Mouse (Mus musculus) hindbrain, postnatal 0 days (tissue): Measurements from ENCODE around the gene Rad54l2. TPM values are rescaled to one million over a fixed set of nuclear protein-coding genes. Genes with fewer than 3 reads are reported as not detected.

Experiments used
- ATAC-seq: fragments of 200-750 bp; cut with Nextera tagmentation; 2 replicates; pipeline ENCODE4 v1.8.0; 2017; ENCODE audit warnings: mild to moderate bottlenecking, moderate TSS enrichment, moderate library complexity
- DNase-seq: peaks from one replicate; pipeline ENCODE4 v3.0.0-alpha.2; 2015; ENCODE audit warnings: low spot score
- H3K27ac ChIP-seq: fragments of 300-500 bp; sonication (generic); 2 replicates; pipeline ENCODE4 v1.5.1; 2014; ENCODE audit warnings: mild to moderate bottlenecking
- H3K27me3 ChIP-seq: fragments of 300-500 bp; sonication (generic); 2 replicates; pipeline ENCODE4 v1.6.1; 2014; ENCODE audit warnings: low read length, mixed read lengths; ENCODE audit not compliant: insufficient read depth
- H3K36me3 ChIP-seq: fragments of 300-500 bp; sonication (generic); 2 replicates; pipeline ENCODE4 v1.6.1; 2014; ENCODE audit warnings: low read length, mixed read lengths; ENCODE audit not compliant: insufficient read depth
- H3K4me1 ChIP-seq: fragments of 300-500 bp; sonication (generic); 2 replicates; pipeline ENCODE4 v1.6.1; 2014; ENCODE audit warnings: antibody characterized with exemption, low read length, mixed read lengths; ENCODE audit not compliant: insufficient read depth
- H3K4me2 ChIP-seq: fragments of 300-500 bp; sonication (generic); 2 replicates; pipeline ENCODE4 v1.6.1; 2014; ENCODE audit warnings: low read depth, mild to moderate bottlenecking, low read length, moderate library complexity, mixed read lengths
- H3K4me3 ChIP-seq: fragments of 300-500 bp; sonication (generic); 2 replicates; pipeline ENCODE4 v1.5.1; 2014; ENCODE audit warnings: low read length
- H3K9ac ChIP-seq: fragments of 300-500 bp; sonication (generic); replicated peaks from 2 replicates; pipeline ENCODE4 v1.6.1; 2014; ENCODE audit warnings: mild to moderate bottlenecking, low read length, moderate library complexity, mixed read lengths
- H3K9me3 ChIP-seq: fragments of 300-500 bp; sonication (generic); 2 replicates; pipeline ENCODE4 v1.6.1; 2016; ENCODE audit warnings: low read length, mixed read lengths
- CTCF ChIP-seq: IDR thresholded peaks from 2 replicates; pipeline ENCODE4 v1.5.1; 2016; ENCODE audit warnings: antibody characterized with exemption, control low read depth, low read depth
- WGBS: fragments of 180-500 bp; shearing (Covaris S2); extraction: QIAGEN DNeasy Blood & Tissue Kit; methylation state at CpG from one replicate; pipeline ENCODE4 v1.1.7; 2014; 5-methylcytosine and 5-hydroxymethylcytosine counted together
- polyA plus RNA-seq: library from polyadenylated mRNA; unstranded; fragments of >200 nt; fragmentation: Nextera tagmentation; extraction: Ambion mirVana; gene quantifications from 2 replicates; pipeline ENCODE4 v1.2.1, GENCODE M21; 2015
- total RNA-seq: library from RNA; depleted of rRNA; stranded (reverse); fragments of >200 nt; gene quantifications from 2 replicates; pipeline ENCODE4 v1.2.3, GENCODE M21; 2014

Rad54l2 gene
- total and polyA plus RNA-seq, 2 experiments from 2014 or later: 4.6 to 32.1 TPM

GRCm38 (mm10) chr9:106806503-106806902 is 17.5 kb upstream of the Rad54l2 start:
- H3K27me3 ChIP-seq: no peaks in the 10 kb centered on the region
- ATAC-seq (no peak), DNase-seq (no peak)
- H3K9ac ChIP-seq: no peak overlapping the region
- no peaks in the 10 kb centered on the region for H3K36me3 ChIP-seq
- WGBS: 80% methylated on average over 4 of the region's 4 CpGs
- TF ChIP-seq CTCF: no peak
- no peak overlapping the region for H3K4me3 ChIP-seq
- H3K4me2 ChIP-seq: no peak overlapping the region
- H3K4me1 ChIP-seq: no peaks in the 10 kb centered on the region
- H3K27ac ChIP-seq: no peak overlapping the region
- peaks cover 12% of the 10 kb centered on the region; the same call in 1 of the 2 replicates for H3K9me3 ChIP-seq

DNA sequence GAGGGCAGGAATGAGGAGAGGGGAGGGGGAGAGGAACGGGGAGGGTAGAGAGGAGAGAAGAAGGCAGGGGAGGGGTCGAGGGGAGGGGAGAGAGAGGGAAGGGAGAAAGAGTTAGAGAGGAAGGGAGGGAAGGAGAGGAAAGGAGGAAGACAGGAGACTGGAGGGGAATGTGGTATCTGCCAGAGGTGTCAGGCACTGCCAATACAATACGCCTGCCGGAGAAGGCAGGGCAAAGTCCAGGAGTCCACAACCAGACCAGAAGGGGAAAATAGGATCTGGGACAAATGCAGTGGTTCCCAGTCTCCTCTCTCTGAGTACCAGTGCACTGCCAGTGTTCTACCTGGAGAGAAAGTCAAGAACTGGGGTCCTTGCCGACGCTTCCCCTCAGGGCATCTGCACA is 1.8 kb upstream of the Rad54l2 start:
- Histone ChIP-seq H3K27me3 (no peaks in the 10 kb centered on the region), H3K36me3 (no peaks in the 10 kb centered on the region), H3K9me3 (no peaks in the 10 kb centered on the region), H3K4me2 (no peak overlapping the region), H3K4me1 (no peaks in the 10 kb centered on the region; the same call in 1 of the 2 replicates), H3K27ac (no peak overlapping the region), H3K9ac (no peak overlapping the region), H3K4me3 (no peak overlapping the region)
- WGBS: 69% methylated on average over 6 of the region's 6 CpGs
- DNase-seq (no peak), ATAC-seq (no peak)
- no peak for TF ChIP-seq CTCF

- Histone ChIP-seq H3K27ac (peak overlapping the region; percentile 93), H3K4me2 (peak overlapping the region; percentile 86), H3K36me3 (no peaks in the 10 kb centered on the region), H3K4me3 (peak overlapping the region; percentile 100), H3K27me3 (no peaks in the 10 kb centered on the region), H3K9ac (peak overlapping the region; percentile 98), H3K9me3 (no peaks in the 10 kb centered on the region), H3K4me1 (no peaks in the 10 kb centered on the region; the same call in 1 of the 2 replicates)
- ATAC-seq (no peak), DNase-seq (no peak)
- TF ChIP-seq CTCF: no peak
- 11% methylated on average over 10 of the region's 10 CpGs for WGBS
These were observed 369 bp upstream of the Rad54l2 start for GRCm38 (mm10) chr9:106789363-106789762.

DNA sequence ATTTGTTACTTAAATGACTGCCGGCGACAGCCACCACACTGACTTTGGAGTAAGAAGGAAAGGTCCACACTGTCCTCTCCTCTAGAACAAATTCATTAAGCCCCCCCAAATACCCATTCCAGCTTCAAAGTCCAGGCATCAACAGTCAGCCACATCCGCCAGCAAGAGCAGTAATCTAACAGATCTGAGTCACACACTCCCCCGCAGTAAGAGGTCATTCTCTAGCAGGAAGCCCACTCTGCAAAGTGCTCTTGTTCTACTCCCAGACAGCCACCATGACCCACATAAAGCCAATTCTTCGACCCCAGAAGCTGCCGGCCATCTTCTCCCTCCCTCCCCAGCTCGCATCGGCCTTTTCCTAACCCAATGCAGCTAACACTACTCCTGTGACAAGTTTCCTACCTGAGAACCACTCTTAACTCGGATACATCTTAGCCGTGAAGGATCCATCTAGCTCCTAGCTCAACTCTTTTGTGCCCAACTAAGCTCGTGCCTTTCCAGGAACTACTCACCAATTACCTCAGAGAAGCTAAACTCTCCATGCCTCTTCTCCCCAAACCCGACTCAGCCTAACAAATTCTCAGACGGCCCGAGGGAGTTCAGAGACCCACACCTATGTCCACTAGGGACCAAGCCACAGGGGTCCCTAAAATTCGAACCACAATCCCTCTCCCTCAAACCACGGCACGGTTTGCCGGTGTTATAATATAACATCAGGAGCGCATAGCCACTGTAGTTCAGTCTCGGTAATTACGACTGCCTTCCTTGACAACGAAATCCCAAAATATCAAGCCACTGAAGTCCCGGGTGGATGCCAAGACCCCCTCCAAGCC is 799 bp downstream of the Rad54l2 start:
- no peaks in the 10 kb centered on the region for H3K9me3 ChIP-seq
- peak overlapping the region; percentile 93 for H3K27ac ChIP-seq
- H3K4me1 ChIP-seq: no peaks in the 10 kb centered on the region; the same call in 1 of the 2 replicates
- no peaks in the 10 kb centered on the region for H3K36me3 ChIP-seq
- no peak; the same call in 1 of the 2 replicates for ATAC-seq
- H3K4me2 ChIP-seq: peak overlapping the region; percentile 86
- DNase-seq: no peak
- 7% methylated on average over 23 of the region's 23 CpGs for WGBS
- H3K27me3 ChIP-seq: no peaks in the 10 kb centered on the region
- TF ChIP-seq CTCF: no peak
- peak overlapping the region; percentile 100 for H3K4me3 ChIP-seq
- H3K9ac ChIP-seq: peak overlapping the region; percentile 98

DNA sequence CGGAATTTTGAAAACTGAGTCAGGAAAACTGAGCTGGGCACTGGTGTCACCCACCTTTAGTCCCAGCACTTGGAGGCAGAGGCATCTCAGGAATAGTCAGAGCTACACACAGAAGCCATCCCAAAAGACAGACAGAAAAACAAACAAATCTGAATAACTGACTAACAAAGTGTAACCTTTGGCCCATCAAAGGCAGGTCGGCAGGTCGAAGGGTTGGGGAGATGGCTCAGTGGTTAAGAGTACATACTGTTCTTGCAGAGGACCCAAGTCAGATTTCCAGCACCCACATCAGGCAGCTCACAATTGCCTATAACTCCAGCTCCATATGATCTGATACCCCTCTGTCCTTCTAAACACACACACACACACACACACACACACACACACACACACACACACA is 3.8 kb downstream of the Rad54l2 start:
- Histone ChIP-seq H3K4me1 (no peaks in the 10 kb centered on the region; the same call in 1 of the 2 replicates), H3K9me3 (no peaks in the 10 kb centered on the region), H3K27me3 (no peaks in the 10 kb centered on the region), H3K4me2 (no peak overlapping the region), H3K9ac (no peak overlapping the region), H3K4me3 (no peak overlapping the region), H3K27ac (no peak overlapping the region), H3K36me3 (no peaks in the 10 kb centered on the region)
- ATAC-seq (no peak), DNase-seq (no peak)
- TF ChIP-seq CTCF: no peak
- 87% methylated on average over 3 of the region's 3 CpGs for WGBS

DNA sequence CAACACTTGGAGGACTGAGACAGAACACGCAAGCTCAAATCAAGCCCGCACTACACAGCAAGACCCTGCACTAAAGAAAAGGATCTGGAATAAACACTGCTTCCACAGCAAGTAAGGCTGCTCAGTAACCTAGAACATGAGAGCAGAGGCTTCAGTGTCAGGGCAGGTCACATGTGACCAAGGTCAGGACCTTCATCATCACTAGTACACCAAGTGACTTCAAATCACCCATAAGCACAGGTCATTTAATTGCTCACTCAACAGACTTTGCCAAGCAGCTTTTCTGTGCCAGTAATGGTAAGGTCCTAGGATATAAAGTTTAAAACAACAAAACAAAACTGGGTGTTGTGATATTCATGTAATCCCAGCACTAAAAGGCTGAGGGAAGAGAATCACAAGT is 5.4 kb downstream of the Rad54l2 start:
- Histone ChIP-seq H3K27me3 (no peaks in the 10 kb centered on the region), H3K9me3 (no peaks in the 10 kb centered on the region), H3K9ac (no peak overlapping the region), H3K27ac (no peak overlapping the region), H3K4me1 (no peaks in the 10 kb centered on the region; the same call in 1 of the 2 replicates), H3K36me3 (no peaks in the 10 kb centered on the region), H3K4me2 (no peak overlapping the region), H3K4me3 (no peak overlapping the region)
- ATAC-seq (no peak), DNase-seq (no peak)
- 100% methylated on average over 2 of the region's 2 CpGs for WGBS
- no peak for TF ChIP-seq CTCF

DNA sequence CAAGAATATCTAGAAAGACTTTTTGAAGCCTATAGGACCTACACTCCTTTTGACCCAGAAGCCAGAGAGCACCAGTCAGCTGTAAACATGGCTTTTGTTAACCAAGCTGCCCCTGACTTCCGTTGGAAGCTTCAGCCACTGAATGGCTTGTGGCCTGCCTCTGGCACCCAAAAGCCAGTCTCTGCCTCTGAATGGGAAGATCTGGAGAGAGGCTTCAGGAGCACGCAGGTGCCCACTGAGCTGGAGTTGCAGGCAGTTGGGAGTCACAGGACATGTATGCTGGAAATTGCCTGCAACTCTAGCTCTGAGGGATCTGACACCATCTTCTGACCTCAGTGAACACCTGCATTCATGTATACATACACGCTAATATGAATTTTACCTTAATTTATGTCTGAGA is 8.9 kb downstream of the Rad54l2 start:
- TF ChIP-seq CTCF: no peak
- no peak for DNase-seq
- Histone ChIP-seq H3K4me1 (no peaks in the 10 kb centered on the region), H3K36me3 (no peaks in the 10 kb centered on the region), H3K9me3 (no peaks in the 10 kb centered on the region), H3K27ac (no peak overlapping the region), H3K4me3 (no peak overlapping the region), H3K4me2 (no peak overlapping the region), H3K27me3 (no peaks in the 10 kb centered on the region), H3K9ac (no peak overlapping the region)
- WGBS: 84% methylated on average over 3 of the region's 3 CpGs
- ATAC-seq: no peak
